Mouse (Mus musculus): ENCODE data around the gene Kif2a.
"Not testable (repeated sequence)": the region's sequence is repeated elsewhere in the genome, so short reads cannot be mapped to it uniquely, and the experiment has no call there.

The Kif2a gene

DNA sequence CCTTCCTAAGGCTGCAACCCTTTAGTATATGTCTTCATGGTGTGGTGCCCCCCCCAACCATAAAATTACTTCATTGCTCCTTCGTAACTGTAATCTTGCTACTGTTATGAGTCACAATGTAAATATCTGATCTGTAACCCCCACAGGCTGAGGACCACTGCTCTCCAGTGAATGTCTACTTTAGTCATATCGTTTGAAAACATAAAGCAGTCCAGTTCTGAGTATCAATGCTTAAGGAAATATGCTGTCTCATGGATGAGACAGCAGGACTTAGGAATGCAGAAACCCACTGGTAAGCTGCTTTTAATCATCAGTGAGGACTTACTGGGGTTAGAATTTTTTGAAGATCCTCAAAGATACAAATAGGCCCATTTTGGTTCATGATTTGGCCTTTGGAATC, 2.5 kb downstream of the Kif2a start:
- DNase-seq = no peak

DNA sequence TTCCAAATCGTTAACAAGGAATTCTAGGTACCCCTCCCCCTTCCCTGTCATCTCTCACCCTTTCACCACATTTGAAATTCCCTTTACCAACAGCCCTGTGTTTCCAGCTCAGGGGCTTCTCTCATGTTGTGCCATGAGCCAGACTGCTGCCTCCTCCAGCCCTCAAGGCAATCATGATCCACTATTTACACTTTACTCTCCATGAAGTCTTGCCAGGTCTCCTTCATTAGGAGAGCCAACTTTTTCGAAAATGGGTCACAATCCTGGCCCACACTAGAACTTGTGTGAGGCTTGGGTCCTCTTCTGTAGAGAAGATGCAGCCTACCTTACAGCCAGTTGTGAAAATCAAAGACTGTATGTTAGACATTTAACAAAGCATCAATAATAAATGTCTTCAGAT, 8.0 kb downstream of the Kif2a start:
- no peak for DNase-seq

DNA sequence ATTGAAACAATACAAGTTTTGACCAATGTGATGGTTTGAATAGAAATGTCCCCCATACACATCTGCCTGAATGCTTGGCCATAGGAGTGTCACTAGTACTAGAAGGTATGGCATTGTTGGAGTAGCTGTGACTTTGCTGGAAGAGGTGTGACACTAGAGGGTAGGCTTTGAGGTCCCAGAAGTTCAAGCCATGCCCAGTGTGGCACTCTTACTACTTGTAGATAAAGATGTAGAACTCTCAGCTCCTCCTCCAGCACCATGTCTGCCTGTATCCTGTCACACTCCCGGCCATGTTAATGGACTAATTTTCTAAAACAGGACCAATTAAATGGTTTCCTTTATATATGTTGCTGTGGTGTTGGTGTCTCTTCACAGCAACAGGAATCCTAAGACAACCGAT, 10.3 kb downstream of the Kif2a start:
- no peak for DNase-seq

DNA sequence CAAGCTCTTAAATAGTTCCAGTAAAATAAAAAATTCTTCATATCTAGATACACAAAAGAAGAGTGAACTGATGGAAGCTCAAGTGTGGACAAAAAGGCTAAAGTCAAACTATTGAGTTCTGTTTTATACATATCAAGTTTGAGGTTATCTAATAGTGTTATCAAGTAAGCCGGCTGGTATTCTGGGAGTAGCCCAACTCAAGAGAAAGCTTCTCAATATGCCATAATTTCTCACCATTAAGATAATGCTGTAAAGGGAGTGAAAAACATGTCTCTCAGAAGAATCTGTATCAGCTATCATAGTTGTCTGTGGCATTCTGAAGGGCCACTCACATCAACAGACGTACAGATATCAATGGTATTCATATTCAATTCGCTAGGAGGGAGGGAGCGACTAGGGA, 13.8 kb downstream of the Kif2a start:
- no peak for DNase-seq

DNA sequence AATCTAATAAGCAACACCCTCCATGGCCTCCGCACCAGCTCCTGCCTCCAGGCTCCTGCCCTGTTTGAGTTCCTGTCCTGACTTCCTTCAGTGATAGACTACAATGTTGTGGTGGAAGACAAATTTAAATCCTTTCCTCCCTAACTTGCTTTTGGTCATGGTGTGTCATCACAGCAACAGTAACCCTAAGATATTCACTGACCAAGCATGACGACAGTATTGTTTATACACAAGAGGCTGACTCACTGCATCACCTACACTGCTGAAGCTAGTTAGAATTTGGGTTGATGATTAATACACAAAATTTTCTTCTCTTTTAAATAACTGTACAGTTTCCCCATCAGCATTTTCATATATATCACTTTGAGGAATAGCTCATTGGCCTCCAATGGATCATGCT, 18.7 kb downstream of the Kif2a start:
- no peak for DNase-seq

DNA sequence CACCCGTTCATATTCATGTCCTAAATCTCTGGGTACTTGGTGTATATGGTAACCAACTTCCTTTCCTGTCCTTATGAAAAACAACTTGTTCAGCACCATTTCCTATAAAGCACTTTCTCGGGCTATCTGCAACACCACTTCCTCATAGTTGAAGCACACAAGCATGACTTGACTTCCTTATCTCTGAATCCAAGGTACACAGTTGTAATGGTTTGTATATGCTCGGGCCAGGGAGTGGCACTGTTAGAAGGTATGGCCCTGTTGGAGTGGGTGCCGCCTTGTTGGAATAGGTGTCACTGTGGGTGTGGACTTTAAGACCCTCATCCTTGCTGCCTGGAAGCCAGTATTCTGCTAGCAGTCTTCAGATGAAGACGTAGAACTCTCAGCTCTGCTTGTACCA, 23.3 kb downstream of the Kif2a start:
- DNase-seq = no peak

DNA sequence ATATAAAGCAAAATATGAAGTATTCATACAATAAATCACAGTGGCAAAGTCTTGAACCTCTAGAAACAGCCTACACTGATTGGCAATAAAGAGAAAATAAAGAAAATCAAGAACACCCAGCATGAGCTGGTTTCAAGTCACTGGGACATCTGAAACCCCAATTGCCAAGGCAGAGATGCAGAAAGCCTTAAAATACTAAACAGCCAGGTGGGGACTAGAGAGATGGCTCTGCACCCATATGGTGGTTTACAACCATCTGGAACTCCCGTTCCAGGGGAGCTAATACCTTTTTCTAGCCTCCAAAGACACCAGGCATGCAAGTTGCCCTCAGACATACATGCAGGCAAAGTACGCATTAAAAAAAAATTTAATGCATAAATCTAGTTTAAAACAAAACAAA, 23.9 kb downstream of the Kif2a start:
- DNase-seq = peak; percentile 62

DNA sequence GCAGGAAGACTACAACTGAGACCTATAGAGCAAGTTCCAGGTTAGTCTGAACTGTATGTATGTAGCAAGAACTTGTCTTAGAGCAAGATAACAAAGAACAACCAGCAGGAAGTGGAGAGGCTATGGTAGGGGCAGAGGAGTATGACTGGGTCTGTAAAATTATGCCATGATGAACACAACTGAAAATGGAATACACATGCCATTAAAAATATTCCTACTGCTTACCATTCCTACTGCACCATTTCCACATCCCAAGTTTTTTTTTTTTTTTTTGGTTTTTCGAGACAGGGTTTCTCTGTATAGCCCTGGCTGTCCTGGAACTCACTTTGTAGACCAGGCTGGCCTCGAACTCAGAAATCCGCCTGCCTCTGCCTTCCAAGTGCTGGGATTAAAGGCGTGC, 24.4 kb downstream of the Kif2a start:
- not testable (repeated sequence) for DNase-seq

DNA sequence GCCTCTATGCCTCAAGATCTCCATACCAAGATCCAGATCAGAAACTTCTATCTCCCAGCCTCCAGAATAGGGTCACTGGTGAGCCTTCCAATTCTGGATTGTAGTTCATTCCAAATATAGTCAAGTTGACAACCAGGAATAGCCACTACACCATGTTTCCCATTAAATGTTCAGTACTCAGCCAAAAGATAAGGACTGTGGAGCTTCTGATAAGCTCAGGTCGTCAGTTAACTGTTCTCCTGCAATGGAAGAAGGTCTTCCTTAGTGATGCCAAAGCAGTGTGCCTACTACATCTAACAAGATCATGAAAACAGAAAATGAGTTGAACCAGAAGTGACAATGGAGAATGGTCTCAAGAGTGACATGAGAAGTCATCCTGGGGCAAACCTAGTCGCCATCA, 25.0 kb downstream of the Kif2a start:
- DNase-seq = no peak

DNA sequence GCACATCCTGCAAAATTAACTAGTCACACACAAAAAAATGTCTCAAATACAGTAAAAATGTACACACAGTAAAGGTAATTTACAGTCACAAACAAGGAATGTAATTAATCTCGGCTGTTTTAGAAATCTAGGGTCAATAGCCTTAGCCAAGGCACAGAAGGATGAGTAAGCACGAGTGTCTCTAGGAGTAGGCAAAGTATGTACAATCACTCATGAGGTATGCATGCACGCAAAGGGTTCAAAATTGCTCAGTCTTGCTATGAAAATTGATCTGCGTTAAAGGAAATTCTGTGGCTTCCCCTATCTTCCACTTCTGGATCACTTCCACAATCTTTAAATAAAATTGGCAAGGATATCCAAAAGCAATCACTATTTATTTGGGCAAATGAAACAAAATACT, 60.4 kb downstream of the Kif2a start:
- DNase-seq = no peak

DNA sequence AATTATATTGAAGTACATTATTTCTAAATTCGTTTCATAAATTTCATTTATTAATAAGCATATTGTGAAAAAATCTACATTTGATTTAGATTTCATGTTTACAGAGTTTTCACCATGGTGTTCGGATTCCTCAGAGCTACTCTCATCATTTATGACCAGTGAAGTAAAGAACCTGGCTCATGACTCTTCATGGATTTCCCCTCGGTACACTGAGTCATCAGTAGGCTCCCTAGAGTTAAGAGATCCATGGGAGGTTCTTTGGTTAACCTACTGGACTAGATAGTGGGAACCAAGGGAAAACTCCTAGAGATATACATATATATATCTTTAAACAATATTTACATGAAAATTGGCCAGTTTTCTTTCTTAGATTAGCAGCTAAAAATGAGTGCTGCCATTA, 61.4 kb downstream of the Kif2a start:
- no peak for DNase-seq

DNA sequence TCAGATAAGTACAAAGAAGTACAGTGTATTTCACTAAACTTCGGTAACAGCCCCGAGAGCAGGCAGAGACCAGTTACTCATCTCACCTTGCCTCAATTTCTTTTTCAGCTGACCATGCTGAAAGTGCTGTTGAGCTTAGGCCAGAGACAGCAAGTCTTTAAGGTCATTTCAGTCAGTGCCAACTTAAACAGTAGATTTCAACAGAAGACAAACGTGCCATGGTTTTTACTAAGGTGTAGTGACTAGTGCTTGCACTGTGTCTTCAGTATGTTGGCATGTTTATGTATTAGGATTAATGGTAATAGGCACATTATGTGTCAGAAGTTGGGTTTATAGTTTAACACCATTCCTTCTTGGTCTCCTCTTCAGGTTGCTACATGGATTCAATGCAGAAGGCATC, 63.6 kb downstream of the Kif2a start:
- no peak for DNase-seq

DNA sequence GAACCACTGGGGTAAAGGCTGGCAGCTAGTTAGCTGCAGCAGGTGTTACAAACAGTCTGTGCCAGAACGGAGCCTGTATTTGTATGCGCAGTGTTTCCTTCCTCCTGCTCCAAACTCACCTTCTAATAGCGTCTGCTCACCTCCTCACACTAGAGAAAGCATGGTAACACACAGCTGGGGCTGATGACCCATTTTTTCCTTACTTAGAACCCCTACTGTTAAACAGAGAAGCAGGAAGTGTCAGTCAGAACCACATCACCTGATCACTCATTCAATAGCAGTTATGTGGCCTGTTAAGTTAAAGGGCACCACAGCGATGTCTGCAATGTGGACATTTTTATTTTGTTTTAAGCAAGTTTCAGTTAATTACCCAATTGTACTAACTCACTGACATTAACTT, 64.4 kb downstream of the Kif2a start:
- no peak for DNase-seq

DNA sequence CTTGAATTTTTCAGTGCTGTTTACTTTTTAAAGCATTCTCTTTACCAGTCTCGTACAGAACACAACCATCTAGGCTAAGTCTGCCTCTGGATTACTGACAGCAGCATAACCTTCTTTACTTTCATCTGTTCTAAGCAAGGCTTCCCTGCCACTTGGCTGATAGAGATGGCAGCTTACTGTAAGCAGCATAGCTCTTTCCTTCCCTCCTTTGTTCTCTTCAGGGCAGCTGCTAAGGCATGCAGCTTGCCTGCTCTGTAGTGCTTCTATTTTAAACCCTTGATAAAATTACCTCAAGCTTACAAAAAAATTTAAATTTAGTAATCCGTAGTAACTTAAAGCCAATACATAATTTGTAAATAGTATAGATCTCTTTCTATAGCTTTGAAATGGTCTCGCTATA, 67.0 kb downstream of the Kif2a start:
- DNase-seq = no peak

DNA sequence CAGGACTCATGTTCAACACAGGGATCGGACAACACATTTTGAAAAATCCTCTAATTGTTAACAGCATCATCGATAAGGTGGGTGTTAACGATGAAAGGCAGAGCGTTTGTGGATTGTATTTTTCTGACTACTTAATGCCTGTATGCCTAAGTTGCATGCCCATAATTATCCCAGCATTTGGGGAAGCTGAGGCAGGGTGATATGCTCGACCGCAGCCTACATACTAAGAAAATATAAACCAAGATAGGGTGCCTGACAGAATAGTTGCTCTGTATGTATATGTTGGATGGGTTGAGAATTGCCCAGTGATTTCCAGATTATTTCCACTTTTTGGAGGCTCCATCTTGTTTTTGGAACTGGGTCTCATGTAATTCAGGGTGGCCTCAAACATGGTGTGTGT, 74.3 kb downstream of the Kif2a start:
- no peak for DNase-seq

DNA sequence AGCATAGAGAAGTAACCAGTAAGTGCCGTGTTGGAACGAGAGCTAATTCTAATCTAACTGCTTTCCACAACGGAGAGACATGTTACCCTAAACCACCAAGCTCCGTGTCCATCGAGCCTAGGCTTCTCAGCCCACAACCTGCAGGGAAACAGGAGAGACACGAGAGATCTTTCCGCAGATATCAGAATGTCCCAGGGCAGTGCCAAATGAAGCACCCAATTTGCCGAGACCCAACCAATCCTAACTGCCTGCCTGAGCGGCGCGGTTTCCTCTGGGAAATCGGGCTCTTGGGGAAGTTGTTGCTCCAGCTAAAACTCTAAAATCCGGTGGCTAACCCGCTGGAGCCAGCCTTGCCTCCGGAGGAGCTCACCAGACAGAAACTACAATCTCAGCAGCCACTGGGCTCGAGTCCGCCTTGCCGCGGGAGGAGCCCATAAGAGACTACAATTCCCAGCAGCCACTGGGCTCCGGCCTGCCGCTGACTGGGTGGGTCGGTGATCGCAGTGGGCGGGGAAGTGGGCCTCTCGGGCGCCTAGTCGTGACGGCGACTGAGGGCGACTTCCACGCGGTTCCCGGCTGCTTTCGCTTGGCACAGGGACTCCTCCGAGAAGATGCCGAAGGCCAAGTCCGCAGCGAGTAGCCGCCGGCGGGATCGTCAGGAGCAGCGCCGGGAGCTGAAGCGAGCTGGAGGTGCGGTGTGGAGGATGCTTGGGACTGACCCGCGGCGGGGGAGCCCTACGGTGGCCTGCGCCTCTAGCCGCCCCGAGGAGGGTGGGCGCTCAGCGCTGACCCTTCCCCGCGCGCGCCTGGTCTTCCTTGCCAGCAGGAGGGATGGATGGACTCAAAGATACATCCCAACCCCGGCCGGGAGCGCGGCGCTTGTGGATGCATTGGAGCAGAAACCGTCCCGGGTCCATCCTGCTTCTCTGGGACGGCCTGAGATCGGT, 75.1 kb downstream of the Kif2a start, which contains the start of gene Dimt1:
Gene Dimt1 (plus strand): TSS at position 534 of the 947 bp plus-strand sequence.
- DNase-seq = peak; percentile 95

DNA sequence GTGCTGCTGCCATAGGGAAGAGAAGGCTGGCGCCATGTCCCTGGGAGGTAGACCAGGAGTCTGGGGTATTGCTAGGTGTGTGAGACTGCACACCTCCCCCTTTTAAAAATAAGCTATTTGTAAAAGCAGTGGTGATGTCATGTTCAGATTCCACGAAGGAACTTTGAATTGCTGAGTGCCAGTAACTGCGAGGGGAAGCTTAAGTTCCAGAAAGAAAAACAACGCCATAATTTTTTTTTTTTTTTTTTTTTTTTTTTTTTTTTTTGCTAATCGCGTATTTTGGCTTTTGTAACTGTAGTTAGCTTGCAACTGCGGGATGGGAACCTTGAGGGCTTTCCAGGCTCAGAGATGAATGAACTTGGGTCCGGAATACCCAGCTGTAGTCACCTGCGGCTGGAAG, 76.4 kb downstream of the Kif2a start:
- peak; percentile 24 for DNase-seq

DNA sequence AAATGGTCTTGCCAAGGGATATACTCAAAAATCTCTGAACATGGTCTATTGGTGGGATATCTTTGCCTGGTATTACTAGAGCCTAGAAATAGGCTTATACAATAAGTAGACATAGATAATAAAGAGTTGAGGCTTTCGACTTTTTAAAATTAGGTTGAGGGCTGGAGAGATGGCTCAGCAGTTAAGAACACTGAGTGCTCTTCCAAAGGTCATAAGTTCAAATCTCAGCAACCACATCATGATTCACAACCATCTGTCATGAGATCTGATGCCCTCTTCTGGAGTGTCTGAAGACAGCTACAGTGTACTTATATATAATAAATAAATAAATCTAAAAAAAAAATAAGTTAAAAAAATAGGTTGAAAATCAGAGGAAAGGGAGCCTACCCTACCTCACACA, 79.2 kb downstream of the Kif2a start:
- DNase-seq = no peak

DNA sequence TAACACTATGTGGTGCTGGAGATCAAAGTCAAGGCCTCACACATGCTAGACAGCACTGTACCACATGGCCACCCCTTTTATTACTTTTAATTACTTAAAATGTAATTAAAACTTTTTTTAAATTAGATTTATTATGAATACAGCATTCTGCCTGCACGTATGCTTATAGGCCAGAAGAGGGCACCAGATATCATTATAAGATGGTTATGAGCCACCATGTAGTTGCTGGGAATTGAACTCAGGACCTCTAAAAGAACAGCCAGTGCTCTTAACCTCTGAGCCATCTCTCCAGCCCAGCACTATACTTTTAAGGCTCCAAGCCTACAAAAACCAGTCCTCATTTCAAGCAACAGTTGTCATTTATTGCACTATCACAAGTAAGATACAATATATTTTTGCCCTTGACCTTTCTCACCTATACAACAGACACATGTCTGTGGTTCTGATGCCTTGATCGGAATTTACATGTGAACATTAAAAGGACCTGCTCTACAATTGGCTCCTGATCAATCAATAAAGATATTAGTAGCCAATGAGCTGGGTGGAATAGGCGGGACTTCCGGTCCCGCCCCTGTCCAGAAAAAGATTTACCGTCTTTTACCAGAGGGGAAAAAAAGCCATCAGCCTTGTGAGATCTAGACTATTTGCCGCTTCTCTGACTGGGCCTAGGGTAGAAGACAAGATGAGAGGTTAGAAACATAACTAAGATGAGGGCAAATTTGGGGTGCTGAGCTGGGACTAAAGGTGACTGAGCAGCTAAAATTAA, 80.5 kb downstream of the Kif2a start:
- no peak for DNase-seq

DNA sequence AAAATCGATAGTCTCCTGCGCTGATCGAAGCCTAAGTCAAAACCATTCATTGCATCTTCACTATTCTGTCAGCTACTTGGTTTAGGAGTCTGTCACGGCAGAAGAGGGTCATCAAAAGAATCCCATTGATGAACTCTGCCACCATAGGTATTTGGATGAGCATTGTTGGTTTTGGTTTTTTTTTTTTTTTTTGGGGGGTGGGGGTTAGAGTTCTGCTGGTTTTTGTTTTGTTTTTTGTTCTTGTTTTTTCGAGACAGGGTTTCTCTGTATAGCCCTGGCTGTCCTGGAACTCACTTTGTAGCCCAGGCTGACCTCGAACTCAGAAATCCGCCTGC, 84.8 kb downstream of the Kif2a start:
- no peak for DNase-seq

DNA sequence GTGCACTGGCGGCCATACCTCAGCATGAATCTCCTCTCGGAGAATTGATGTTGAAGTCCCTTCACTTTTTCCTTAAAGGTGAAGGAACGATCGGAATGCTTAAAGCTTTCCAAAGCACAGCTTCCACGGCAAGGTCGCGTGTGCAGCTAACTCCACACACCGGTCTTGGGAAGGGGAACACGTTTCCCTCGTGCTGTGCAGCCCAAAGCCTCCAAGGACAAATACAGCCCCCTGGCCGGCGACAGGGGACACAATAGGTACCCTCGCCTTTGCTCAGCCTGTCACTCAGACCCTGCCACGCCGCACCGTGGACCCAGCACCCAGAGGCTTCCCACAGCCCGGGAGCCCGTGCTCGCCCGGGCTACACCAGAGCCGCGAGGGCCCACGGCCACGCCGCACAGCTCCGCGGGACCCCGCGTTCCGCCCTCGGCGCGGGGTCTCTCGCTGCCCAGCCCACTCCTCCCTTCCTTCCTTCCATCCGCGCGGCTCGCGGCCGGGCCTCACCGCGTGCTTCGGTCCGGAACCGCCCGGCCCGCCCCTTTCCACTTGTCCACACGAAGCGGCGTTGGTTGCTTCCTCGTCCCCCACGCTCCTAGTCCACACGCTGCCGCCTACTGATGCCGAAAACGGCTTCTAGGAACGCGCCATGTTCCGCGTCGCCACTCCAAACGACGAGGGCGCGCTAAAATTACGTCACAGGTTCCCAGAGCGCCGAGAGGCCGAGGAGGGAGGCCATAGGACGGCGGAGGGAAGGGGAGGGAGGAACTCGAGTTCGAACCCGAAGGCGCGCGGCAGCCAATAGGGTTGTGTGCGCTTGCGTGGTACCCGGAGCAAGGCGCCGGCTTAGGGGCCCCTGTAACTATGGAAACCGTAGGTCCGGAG, 85.4 kb downstream of the Kif2a start, which contains the start of gene Ipo11:
Gene Ipo11 (minus strand): TSS at position 703 of the 882 bp plus-strand sequence.
- DNase-seq = peak; percentile 91

DNA sequence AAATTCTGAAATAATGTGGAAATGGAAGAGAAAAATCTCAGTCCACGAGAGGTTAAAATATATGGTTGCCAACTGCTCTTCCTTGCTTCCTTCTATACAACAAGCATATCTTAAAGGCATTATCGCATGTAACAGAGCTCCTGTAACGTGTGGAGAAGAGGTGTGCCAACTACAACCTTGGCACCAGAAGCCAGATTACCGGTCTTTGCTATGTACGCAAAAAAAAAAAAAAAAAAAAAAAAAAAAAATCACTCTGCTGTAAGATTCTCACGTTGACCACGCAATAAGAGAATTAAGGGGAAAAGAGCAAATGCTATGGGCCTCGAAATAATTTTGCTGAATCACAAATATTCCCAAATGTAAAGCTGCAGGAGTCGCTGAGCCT, 86.1 kb downstream of the Kif2a start:
- no peak for DNase-seq

DNA sequence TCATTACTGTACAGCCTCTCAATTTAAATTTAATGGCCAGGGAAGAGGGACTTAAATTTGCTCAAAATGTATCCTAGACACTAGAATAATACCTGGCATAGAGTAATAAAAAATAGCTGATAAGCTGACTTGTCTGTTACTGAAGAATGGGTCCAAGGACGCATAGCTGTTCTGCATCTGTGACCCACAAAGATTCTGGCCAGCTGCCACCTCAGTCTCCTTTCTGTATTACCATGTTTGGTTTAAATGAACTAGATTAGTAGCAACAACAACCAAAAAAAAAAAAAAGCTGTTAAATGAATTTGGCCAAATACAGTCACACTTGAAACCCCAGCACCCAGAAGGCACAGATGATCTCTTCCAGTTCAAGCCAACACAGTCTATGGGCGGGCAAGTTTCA, 92.7 kb downstream of the Kif2a start:
- no peak for DNase-seq

All from cerebellum, adult 9-11 months (tissue).